Mouse (Mus musculus): ENCODE results near the gene Shisa6. TPM values are rescaled to one million over a fixed set of nuclear protein-coding genes. Genes with fewer than 3 reads are reported as not detected.

Gene Shisa6
- polyA plus RNA-seq, 1 experiment, result 0.63 TPM

DNA sequence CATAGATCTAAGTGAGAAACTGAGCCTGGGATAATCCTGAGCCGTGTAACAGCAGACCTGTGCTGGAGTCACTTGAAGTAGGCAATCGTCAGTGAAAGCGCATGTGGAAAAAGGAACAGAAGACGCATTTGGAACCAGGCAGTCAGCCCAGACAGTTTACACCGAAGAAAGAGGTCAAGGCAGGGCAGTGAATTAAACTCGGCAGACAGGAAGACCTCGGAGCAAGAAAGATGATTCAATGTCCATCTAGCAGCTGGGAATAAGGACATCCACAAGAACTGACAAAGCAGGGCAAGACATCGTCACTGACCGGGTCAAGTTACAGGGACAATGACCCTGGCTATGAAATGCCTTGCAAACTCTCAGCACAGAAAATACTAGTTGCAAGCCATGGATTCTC, 10.1 kb upstream of the Shisa6 start:
- Histone ChIP-seq H3K36me3 (ENCODE audit: control insufficient read depth, insufficient read depth, low read length) (no peaks in the 10 kb centered on the region), H3K4me1 (ENCODE audit: control insufficient read depth, insufficient read depth, insufficient read length) (no peaks in the 10 kb centered on the region), H3K4me3 (ENCODE audit: extremely low read depth, insufficient read depth, insufficient read length) (no peak overlapping the region), H3K27ac (ENCODE audit: insufficient read depth, low read length) (no peak overlapping the region), H3K27me3 (ENCODE audit: control insufficient read depth, insufficient read depth, low read length) (no peaks in the 10 kb centered on the region)
- no peak for TF ChIP-seq POLR2A (IDR thresholded peaks at IDR 0.05; ENCODE audit: low read depth, low read length)
- TF ChIP-seq CTCF (IDR thresholded peaks at IDR 0.05; ENCODE audit: extremely low read depth, insufficient read depth, insufficient read length, insufficient replicate concordance), result no peak
- WGBS, result 83% methylated on average over 9 of the region's 9 CpGs
- DNase-seq (ENCODE audit: low read depth in 1 of 2, low spot score in 2 of 2), result no peak

DNA sequence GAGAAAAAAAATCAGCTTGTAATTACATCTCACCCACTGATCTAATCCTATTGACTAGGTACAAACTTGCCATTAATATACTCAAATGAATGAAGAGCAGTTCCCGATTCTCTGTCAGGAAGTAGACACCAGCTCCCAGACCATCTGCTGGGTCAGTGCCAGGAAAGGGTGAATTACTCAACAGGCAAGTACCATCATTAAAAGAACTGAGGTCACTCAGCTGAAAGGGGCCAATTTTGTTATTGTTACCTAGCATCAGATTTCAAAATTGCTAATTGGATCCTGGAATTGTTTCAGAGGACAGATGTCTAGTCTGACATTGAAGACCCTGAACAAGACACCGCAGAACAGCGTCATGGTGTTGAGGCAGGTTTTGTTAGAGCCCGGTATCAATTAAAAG, 9.4 kb upstream of the Shisa6 start:
- 81% methylated on average over 4 of the region's 4 CpGs for WGBS
- H3K4me1 ChIP-seq (ENCODE audit: control insufficient read depth, insufficient read depth, insufficient read length), result no peaks in the 10 kb centered on the region
- H3K27ac ChIP-seq (ENCODE audit: insufficient read depth, low read length), result no peak overlapping the region
- TF ChIP-seq POLR2A (IDR thresholded peaks at IDR 0.05; ENCODE audit: low read depth, low read length) (no peak), CTCF (IDR thresholded peaks at IDR 0.05; ENCODE audit: extremely low read depth, insufficient read depth, insufficient read length, insufficient replicate concordance) (no peak)
- H3K27me3 ChIP-seq (ENCODE audit: control insufficient read depth, insufficient read depth, low read length), result no peaks in the 10 kb centered on the region
- DNase-seq (ENCODE audit: low read depth in 1 of 2, low spot score in 2 of 2), result no peak
- H3K4me3 ChIP-seq (ENCODE audit: extremely low read depth, insufficient read depth, insufficient read length), result no peak overlapping the region
- no peaks in the 10 kb centered on the region for H3K36me3 ChIP-seq (ENCODE audit: control insufficient read depth, insufficient read depth, low read length)

DNA sequence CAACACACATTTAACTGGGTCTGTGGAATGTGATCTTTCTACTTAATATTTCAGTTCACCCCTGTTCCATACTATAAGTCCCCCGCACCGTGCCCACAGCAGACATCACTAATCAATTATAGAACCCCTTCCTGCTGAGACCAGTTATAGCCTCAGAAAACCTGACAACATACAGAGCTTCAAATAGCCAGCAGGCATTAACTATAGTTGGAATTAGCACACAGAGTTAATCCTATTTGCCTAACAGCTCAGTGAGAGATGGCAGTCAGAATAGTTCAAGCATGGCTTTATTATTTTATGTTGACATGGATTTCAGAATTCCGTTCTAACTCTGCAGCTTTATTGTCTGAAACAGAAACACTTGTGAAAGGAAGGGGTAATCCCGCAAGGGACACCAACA, 8.5 kb upstream of the Shisa6 start:
- no peaks in the 10 kb centered on the region for H3K36me3 ChIP-seq (ENCODE audit: control insufficient read depth, insufficient read depth, low read length)
- H3K27ac ChIP-seq (ENCODE audit: insufficient read depth, low read length), result no peak overlapping the region
- no peak for DNase-seq (ENCODE audit: low read depth in 1 of 2, low spot score in 2 of 2)
- H3K4me3 ChIP-seq (ENCODE audit: extremely low read depth, insufficient read depth, insufficient read length), result no peak overlapping the region
- WGBS, result 89% methylated on average over 4 of the region's 4 CpGs
- TF ChIP-seq POLR2A (IDR thresholded peaks at IDR 0.05; ENCODE audit: low read depth, low read length) (no peak), CTCF (IDR thresholded peaks at IDR 0.05; ENCODE audit: extremely low read depth, insufficient read depth, insufficient read length, insufficient replicate concordance) (no peak)
- no peaks in the 10 kb centered on the region for H3K4me1 ChIP-seq (ENCODE audit: control insufficient read depth, insufficient read depth, insufficient read length)
- H3K27me3 ChIP-seq (ENCODE audit: control insufficient read depth, insufficient read depth, low read length), result no peaks in the 10 kb centered on the region

DNA sequence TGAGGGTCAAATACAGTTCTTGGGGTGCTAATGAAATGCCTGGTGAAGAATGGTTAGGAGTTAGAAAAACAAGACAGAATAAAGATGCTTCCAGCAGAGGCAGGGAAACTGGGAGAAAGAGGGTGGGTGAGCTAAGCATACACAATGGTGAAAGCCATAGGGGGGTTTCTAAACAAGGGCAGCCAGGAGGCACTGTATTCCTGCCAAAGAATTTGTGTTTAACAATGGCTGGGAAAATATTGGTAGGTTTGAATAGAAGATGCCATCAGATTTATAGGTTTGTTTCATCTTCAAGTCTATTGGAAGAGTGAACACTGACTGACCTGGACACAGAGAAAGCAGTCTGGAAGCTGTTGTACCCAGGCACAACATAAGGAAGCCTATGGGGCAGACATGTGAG, 2.4 kb upstream of the Shisa6 start:
- H3K4me1 ChIP-seq (ENCODE audit: control insufficient read depth, insufficient read depth, insufficient read length), result no peaks in the 10 kb centered on the region
- no peak for DNase-seq (ENCODE audit: low read depth in 1 of 2, low spot score in 2 of 2)
- H3K4me3 ChIP-seq (ENCODE audit: extremely low read depth, insufficient read depth, insufficient read length), result no peak overlapping the region
- H3K27ac ChIP-seq (ENCODE audit: insufficient read depth, low read length), result no peak overlapping the region
- no peaks in the 10 kb centered on the region for H3K36me3 ChIP-seq (ENCODE audit: control insufficient read depth, insufficient read depth, low read length)
- H3K27me3 ChIP-seq (ENCODE audit: control insufficient read depth, insufficient read depth, low read length), result peaks cover 8% of the 10 kb centered on the region
- no peak for TF ChIP-seq POLR2A (IDR thresholded peaks at IDR 0.05; ENCODE audit: low read depth, low read length)

DNA sequence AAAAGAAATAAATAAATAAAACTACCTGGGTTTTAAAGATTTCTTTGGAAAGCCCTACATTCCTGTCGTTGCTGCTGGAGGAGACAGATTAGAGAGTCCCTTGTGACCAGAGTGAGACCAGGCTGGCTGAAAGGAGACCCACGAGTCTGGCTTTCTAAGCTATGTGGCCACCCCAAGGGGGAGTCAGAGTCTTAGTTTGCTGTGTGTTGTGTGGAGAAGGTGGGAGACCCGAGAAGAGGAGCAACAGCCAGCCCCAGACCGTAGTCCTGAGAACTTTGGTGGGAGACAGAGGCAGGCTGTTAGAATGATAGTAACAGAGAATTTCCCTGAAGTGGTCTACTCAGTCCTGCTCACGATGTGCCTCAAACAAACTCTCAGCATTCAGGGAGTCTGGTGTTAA, 1.6 kb upstream of the Shisa6 start:
- DNase-seq (ENCODE audit: low read depth in 1 of 2, low spot score in 2 of 2), result no peak
- H3K4me3 ChIP-seq (ENCODE audit: extremely low read depth, insufficient read depth, insufficient read length), result no peak overlapping the region
- no peaks in the 10 kb centered on the region for H3K36me3 ChIP-seq (ENCODE audit: control insufficient read depth, insufficient read depth, low read length)
- no peak for TF ChIP-seq POLR2A (IDR thresholded peaks at IDR 0.05; ENCODE audit: low read depth, low read length)
- TF ChIP-seq CTCF (IDR thresholded peaks at IDR 0.05; ENCODE audit: extremely low read depth, insufficient read depth, insufficient read length, insufficient replicate concordance), result no peak
- H3K27ac ChIP-seq (ENCODE audit: insufficient read depth, low read length), result no peak overlapping the region
- peaks cover 8% of the 10 kb centered on the region for H3K27me3 ChIP-seq (ENCODE audit: control insufficient read depth, insufficient read depth, low read length)
- 3% methylated on average over 5 of the region's 5 CpGs for WGBS
- H3K4me1 ChIP-seq (ENCODE audit: control insufficient read depth, insufficient read depth, insufficient read length), result no peaks in the 10 kb centered on the region

DNA sequence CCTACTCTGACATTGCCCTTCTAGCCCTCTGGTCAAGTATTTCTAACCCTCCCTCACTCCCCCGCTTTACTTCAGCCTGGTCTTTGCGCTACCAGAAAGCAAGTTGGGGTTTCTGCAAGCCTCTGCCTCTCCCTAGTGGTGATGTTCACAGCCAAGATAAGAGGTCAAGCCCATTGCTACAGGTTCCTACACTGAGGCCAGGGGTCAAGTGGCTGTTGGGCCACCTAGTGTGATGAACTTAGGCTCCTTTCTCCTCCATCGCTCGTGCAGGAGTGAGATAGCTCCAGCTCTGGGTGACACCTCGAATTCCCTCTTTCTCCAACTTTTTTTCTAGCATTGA, 1.2 kb upstream of the Shisa6 start:
- Histone ChIP-seq H3K27me3 (ENCODE audit: control insufficient read depth, insufficient read depth, low read length) (peaks cover 8% of the 10 kb centered on the region), H3K27ac (ENCODE audit: insufficient read depth, low read length) (no peak overlapping the region), H3K36me3 (ENCODE audit: control insufficient read depth, insufficient read depth, low read length) (no peaks in the 10 kb centered on the region), H3K4me1 (ENCODE audit: control insufficient read depth, insufficient read depth, insufficient read length) (no peaks in the 10 kb centered on the region), H3K4me3 (ENCODE audit: extremely low read depth, insufficient read depth, insufficient read length) (no peak overlapping the region; the same call in 1 of the 2 replicates)
- TF ChIP-seq POLR2A (IDR thresholded peaks at IDR 0.05; ENCODE audit: low read depth, low read length), result no peak
- TF ChIP-seq CTCF (IDR thresholded peaks at IDR 0.05; ENCODE audit: extremely low read depth, insufficient read depth, insufficient read length, insufficient replicate concordance), result no peak
- DNase-seq (ENCODE audit: low read depth in 1 of 2, low spot score in 2 of 2), result no peak
- WGBS, result 10% methylated on average over 5 of the region's 5 CpGs

DNA sequence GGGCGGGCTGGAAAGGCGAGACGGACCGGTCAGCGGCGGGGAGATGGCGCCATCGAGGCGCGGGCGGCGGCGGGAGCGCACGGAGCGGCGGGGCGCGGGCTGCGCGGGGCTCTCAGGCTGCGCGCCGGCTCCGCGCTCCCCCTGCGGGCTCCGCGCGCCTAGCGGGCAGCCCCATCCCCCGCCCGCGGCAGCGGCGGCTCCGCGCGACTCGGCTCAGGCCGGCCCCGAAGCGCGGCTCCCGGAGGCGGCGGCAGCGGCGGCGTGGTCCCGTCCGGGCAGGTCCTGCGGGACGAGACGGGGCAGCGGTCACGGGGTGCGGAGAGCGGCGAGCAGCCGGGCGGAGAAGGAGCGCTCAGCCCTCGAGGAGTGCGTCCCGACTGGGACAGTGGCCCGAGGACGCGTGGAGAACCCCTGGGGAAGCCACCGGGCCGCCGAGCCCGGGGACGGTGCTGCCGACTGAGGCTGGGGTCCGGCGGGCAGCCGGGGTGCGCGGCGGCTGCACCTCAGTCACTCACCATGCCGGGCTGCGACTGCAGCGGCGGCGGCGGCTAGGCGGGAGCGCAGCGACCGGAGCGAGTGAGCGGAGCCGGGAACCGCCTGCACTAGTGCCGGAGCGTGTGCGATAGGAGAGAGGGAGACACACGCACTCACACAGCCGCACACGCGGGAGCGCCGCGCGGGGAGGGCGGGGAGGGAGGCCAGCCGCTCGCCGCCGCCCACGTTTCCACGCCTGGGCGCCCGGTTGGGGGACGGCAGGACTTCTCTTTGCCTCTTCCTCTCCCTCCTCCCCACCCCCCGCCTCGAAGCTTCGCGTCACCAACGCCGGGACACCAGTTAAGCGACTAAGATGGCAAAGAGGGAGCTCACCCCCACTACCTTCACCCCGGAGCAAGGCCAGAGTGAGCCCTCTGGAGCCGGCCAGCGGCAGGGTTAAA, 549 bp upstream of the Shisa6 start:
- WGBS, result 8% methylated on average over 120 of the region's 126 CpGs
- peaks cover 8% of the 10 kb centered on the region for H3K27me3 ChIP-seq (ENCODE audit: control insufficient read depth, insufficient read depth, low read length)

More for the DNA sequence above, 549 bp upstream of the Shisa6 start:
- no peaks in the 10 kb centered on the region for H3K4me1 ChIP-seq (ENCODE audit: control insufficient read depth, insufficient read depth, insufficient read length)
- no peaks in the 10 kb centered on the region for H3K36me3 ChIP-seq (ENCODE audit: control insufficient read depth, insufficient read depth, low read length)
- no peak for DNase-seq (ENCODE audit: low read depth in 1 of 2, low spot score in 2 of 2)
- TF ChIP-seq CTCF (IDR thresholded peaks at IDR 0.05; ENCODE audit: extremely low read depth, insufficient read depth, insufficient read length, insufficient replicate concordance), result no peak
- TF ChIP-seq POLR2A (IDR thresholded peaks at IDR 0.05; ENCODE audit: low read depth, low read length), result no peak
- no peak overlapping the region; the same call in 1 of the 2 replicates for H3K4me3 ChIP-seq (ENCODE audit: extremely low read depth, insufficient read depth, insufficient read length)
- no peak overlapping the region for H3K27ac ChIP-seq (ENCODE audit: insufficient read depth, low read length)

Data from spleen, adult 2 months (tissue).